Mouse (Mus musculus) liver, embryonic 13.5 days (tissue): Measurements from ENCODE around the gene Ksr2. TPM values are rescaled to one million over a fixed set of nuclear protein-coding genes. Genes with fewer than 3 reads are reported as not detected.

Source experiments
- ATAC-seq: fragments of 200-750 bp; cut with Nextera tagmentation; 2 replicates; pipeline ENCODE4 v1.8.0; 2017; ENCODE audit warnings: low read depth, mild to moderate bottlenecking, moderate number of reproducible peaks, moderate library complexity
- DNase-seq: peaks from one replicate; pipeline ENCODE4 v3.0.0; 2022
- H3K27ac ChIP-seq: fragments of 300-500 bp; sonication (generic); 2 replicates; pipeline ENCODE4 v1.5.1; 2015; ENCODE audit warnings: moderate library complexity, mild to moderate bottlenecking, inconsistent platforms
- H3K27me3 ChIP-seq: fragments of 300-500 bp; sonication (generic); 2 replicates; pipeline ENCODE4 v1.6.1; 2015; ENCODE audit warnings: mild to moderate bottlenecking, inconsistent platforms
- H3K36me3 ChIP-seq: fragments of 300-500 bp; sonication (generic); 2 replicates; pipeline ENCODE4 v1.6.1; 2015; ENCODE audit warnings: mild to moderate bottlenecking, inconsistent platforms
- H3K4me1 ChIP-seq: fragments of 300-500 bp; sonication (generic); replicated peaks from 2 replicates; pipeline ENCODE4 v1.6.1; 2015; ENCODE audit warnings: inconsistent platforms
- H3K4me2 ChIP-seq: fragments of 300-500 bp; sonication (generic); 2 replicates; pipeline ENCODE4 v1.6.1; 2015; ENCODE audit warnings: inconsistent platforms, mild to moderate bottlenecking, moderate library complexity
- H3K4me3 ChIP-seq: fragments of 300-500 bp; sonication (generic); replicated peaks from 2 replicates; pipeline ENCODE4 v1.5.1; 2015; ENCODE audit warnings: mild to moderate bottlenecking, inconsistent platforms
- H3K9ac ChIP-seq: fragments of 300-500 bp; sonication (generic); 2 replicates; pipeline ENCODE4 v1.6.1; 2015; ENCODE audit warnings: mild to moderate bottlenecking, inconsistent platforms
- H3K9me3 ChIP-seq: fragments of 300-500 bp; sonication (generic); replicated peaks from 2 replicates; pipeline ENCODE4 v1.6.1; 2016; ENCODE audit warnings: inconsistent platforms
- WGBS: fragments of 180-500 bp; shearing (Covaris S2); methylation state at CpG from one replicate; pipeline ENCODE4 v1.1.7; 2015; ENCODE audit not compliant: insufficient replicate concordance; 5-methylcytosine and 5-hydroxymethylcytosine counted together
- polyA plus RNA-seq: library from polyadenylated mRNA; unstranded; fragments of >200 nt; fragmentation: Nextera tagmentation; extraction: Ambion mirVana; gene quantifications from 2 replicates; pipeline ENCODE4 v1.2.1, GENCODE M21; 2015

Ksr2 gene
- polyA plus RNA-seq, 1 experiment from 2014 or later = 0.02 TPM

GRCm38 (mm10) chr5:117452013-117452412 is 38.2 kb downstream of the Ksr2 start:
- Histone ChIP-seq H3K4me2 (no peak overlapping the region), H3K9ac (no peak overlapping the region), H3K9me3 (no peaks in the 10 kb centered on the region), H3K4me1 (no peaks in the 10 kb centered on the region), H3K27me3 (no peaks in the 10 kb centered on the region), H3K36me3 (no peaks in the 10 kb centered on the region), H3K4me3 (no peak overlapping the region), H3K27ac (no peak overlapping the region)
- ATAC-seq (no peak), DNase-seq (no peak)
- WGBS = 67% methylated on average over 2 of the region's 2 CpGs

DNA sequence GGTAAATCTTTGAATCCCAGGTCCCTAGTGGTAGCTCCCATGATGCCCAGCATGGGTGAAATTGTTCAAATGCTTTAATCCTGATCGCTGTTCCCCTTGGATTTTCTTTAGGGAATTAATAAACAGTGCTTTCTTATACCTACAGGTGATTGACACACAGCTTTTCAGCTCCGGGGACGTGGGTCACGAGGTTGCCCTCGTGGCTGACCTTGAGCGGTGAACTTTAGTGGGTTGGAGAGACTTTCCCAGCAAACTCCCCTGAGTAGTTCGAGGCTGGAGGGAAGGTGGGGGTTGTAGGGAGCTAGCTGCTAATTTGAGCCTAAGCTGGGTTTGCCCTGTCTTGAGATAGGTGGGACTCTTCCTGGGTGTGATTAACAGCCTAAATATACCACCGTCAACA is 41.7 kb downstream of the Ksr2 start:
- Histone ChIP-seq H3K9ac (no peak overlapping the region), H3K4me1 (peaks cover 22% of the 10 kb centered on the region), H3K9me3 (no peaks in the 10 kb centered on the region), H3K4me2 (no peak overlapping the region), H3K27ac (no peak overlapping the region), H3K4me3 (no peak overlapping the region), H3K36me3 (no peaks in the 10 kb centered on the region), H3K27me3 (no peaks in the 10 kb centered on the region)
- WGBS = 65% methylated on average over 8 of the region's 8 CpGs
- DNase-seq = no peak
- ATAC-seq = no peak

GRCm38 (mm10) chr5:117457121-117457520 is 43.3 kb downstream of the Ksr2 start:
- no peaks in the 10 kb centered on the region for H3K36me3 ChIP-seq
- no peaks in the 10 kb centered on the region for H3K27me3 ChIP-seq
- peaks cover 22% of the 10 kb centered on the region for H3K4me1 ChIP-seq
- ATAC-seq = no peak
- DNase-seq = no peak
- WGBS = 71% methylated on average over 9 of the region's 9 CpGs
- H3K4me2 ChIP-seq = no peak overlapping the region
- H3K9me3 ChIP-seq = no peaks in the 10 kb centered on the region
- no peak overlapping the region for H3K9ac ChIP-seq
- H3K4me3 ChIP-seq = no peak overlapping the region
- no peak overlapping the region for H3K27ac ChIP-seq

GRCm38 (mm10) chr5:117457583-117457982 is 43.8 kb downstream of the Ksr2 start:
- ATAC-seq = 0 out of 2 replicates have a peak, but pooled peaks have one; percentile 29

GRCm38 (mm10) chr5:117458899-117459298 is 45.1 kb downstream of the Ksr2 start:
- ATAC-seq (peak; percentile 81), DNase-seq (peak; percentile 8)
- no peaks in the 10 kb centered on the region for H3K9me3 ChIP-seq
- no peak overlapping the region for H3K9ac ChIP-seq
- WGBS = 28% methylated on average over 9 of the region's 9 CpGs
- H3K4me2 ChIP-seq = no peak overlapping the region
- no peaks in the 10 kb centered on the region for H3K27me3 ChIP-seq
- H3K4me1 ChIP-seq = peaks cover 22% of the 10 kb centered on the region
- H3K36me3 ChIP-seq = no peaks in the 10 kb centered on the region
- H3K27ac ChIP-seq = no peak overlapping the region
- no peak overlapping the region for H3K4me3 ChIP-seq

More at GRCm38 (mm10) chr5:117457583-117457982, 43.8 kb downstream of the Ksr2 start:
- Histone ChIP-seq H3K27ac (no peak overlapping the region), H3K4me3 (no peak overlapping the region), H3K9ac (no peak overlapping the region), H3K9me3 (no peaks in the 10 kb centered on the region), H3K4me2 (no peak overlapping the region), H3K27me3 (no peaks in the 10 kb centered on the region), H3K4me1 (peaks cover 22% of the 10 kb centered on the region), H3K36me3 (no peaks in the 10 kb centered on the region)
- no peak for DNase-seq
- 58% methylated on average over 8 of the region's 8 CpGs for WGBS

DNA sequence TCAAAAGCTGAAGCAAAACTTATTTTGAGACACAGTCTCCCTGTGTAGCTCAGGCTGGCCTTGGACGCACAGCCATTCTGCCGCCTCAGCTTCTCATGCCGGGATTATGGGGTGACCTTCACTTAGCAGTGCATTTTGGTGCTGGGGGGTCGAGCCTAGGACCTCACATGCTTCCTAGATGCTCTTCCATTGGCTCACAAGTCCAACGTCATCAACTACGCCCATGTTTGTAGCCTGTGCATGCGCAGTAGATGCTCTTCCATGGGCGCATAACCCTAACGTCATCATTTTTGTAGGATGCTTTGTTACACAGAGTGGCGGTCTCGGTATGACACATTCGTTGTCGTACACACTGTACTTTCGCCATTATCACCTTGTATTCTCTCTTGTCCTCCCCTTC is 46.5 kb downstream of the Ksr2 start:
- H3K36me3 ChIP-seq = no peaks in the 10 kb centered on the region
- DNase-seq (no peak), ATAC-seq (no peak)
- no peak overlapping the region for H3K27ac ChIP-seq
- no peak overlapping the region for H3K4me3 ChIP-seq
- H3K27me3 ChIP-seq = no peaks in the 10 kb centered on the region
- no peak overlapping the region for H3K9ac ChIP-seq
- WGBS = 78% methylated on average over 14 of the region's 14 CpGs
- peaks cover 22% of the 10 kb centered on the region for H3K4me1 ChIP-seq
- no peak overlapping the region for H3K4me2 ChIP-seq
- no peaks in the 10 kb centered on the region for H3K9me3 ChIP-seq

DNA sequence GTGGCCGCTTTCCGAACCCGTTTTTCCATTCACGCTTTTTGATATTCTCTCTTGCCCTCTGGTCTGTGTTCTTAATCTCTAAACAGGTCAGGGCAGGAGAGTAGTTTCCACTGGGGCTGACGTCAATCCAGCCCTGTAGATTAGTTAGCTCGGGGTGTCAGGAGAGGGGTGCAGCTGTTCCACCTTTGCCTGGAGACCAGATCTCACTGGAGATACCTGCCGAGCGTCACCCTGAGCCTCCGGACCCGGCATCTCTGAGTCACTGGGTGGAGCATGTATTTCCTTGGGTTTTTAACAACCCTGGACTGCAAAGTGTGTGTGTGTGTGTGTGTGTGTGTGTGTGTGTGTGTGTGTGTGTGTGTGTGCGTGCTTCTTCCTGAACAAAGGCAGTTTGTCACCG is 53.3 kb downstream of the Ksr2 start:
- Histone ChIP-seq H3K9me3 (no peaks in the 10 kb centered on the region), H3K4me1 (peaks cover 14% of the 10 kb centered on the region), H3K27me3 (no peaks in the 10 kb centered on the region), H3K9ac (no peak overlapping the region), H3K4me3 (no peak overlapping the region), H3K36me3 (no peaks in the 10 kb centered on the region), H3K27ac (no peak overlapping the region), H3K4me2 (no peak overlapping the region)
- no peak for DNase-seq
- 47% methylated on average over 12 of the region's 12 CpGs for WGBS
- ATAC-seq = no peak

GRCm38 (mm10) chr5:117468961-117469360 is 55.2 kb downstream of the Ksr2 start:
- DNase-seq = no peak
- H3K27me3 ChIP-seq = no peaks in the 10 kb centered on the region
- WGBS = 33% methylated on average over 4 of the region's 4 CpGs
- no peak overlapping the region for H3K4me3 ChIP-seq
- H3K4me1 ChIP-seq = peaks cover 14% of the 10 kb centered on the region
- H3K9me3 ChIP-seq = no peaks in the 10 kb centered on the region
- no peaks in the 10 kb centered on the region for H3K36me3 ChIP-seq
- H3K9ac ChIP-seq = no peak overlapping the region
- H3K27ac ChIP-seq = no peak overlapping the region
- no peak for ATAC-seq
- no peak overlapping the region for H3K4me2 ChIP-seq

- Histone ChIP-seq H3K4me3 (no peak overlapping the region), H3K9me3 (no peaks in the 10 kb centered on the region), H3K9ac (no peak overlapping the region), H3K36me3 (no peaks in the 10 kb centered on the region), H3K4me1 (peaks cover 14% of the 10 kb centered on the region), H3K27me3 (no peaks in the 10 kb centered on the region), H3K27ac (no peak overlapping the region), H3K4me2 (no peak overlapping the region)
- peak; percentile 75 for ATAC-seq
- WGBS = 22% methylated on average over 8 of the region's 8 CpGs
- peak; percentile 19 for DNase-seq
Measured at GRCm38 (mm10) chr5:117469572-117469971, 55.8 kb downstream of the Ksr2 start.

- no peak overlapping the region for H3K4me3 ChIP-seq
- no peaks in the 10 kb centered on the region for H3K36me3 ChIP-seq
- H3K4me2 ChIP-seq = no peak overlapping the region
- H3K27me3 ChIP-seq = no peaks in the 10 kb centered on the region
- WGBS = 53% methylated on average over 3 of the region's 3 CpGs
- no peaks in the 10 kb centered on the region for H3K9me3 ChIP-seq
- H3K27ac ChIP-seq = no peak overlapping the region
- no peak overlapping the region for H3K9ac ChIP-seq
- no peak for DNase-seq
- ATAC-seq = no peak
- no peaks in the 10 kb centered on the region for H3K4me1 ChIP-seq
Measured at GRCm38 (mm10) chr5:117481162-117481561, 67.4 kb downstream of the Ksr2 start.

- Histone ChIP-seq H3K4me3 (no peak overlapping the region), H3K4me1 (no peaks in the 10 kb centered on the region), H3K4me2 (no peak overlapping the region), H3K9me3 (no peaks in the 10 kb centered on the region), H3K9ac (no peak overlapping the region), H3K27me3 (no peaks in the 10 kb centered on the region), H3K27ac (no peak overlapping the region), H3K36me3 (no peaks in the 10 kb centered on the region)
- ATAC-seq = no peak
- 76% methylated on average over 12 of the region's 12 CpGs for WGBS
- no peak for DNase-seq
Measured at GRCm38 (mm10) chr5:117481586-117481985, 67.8 kb downstream of the Ksr2 start.

DNA sequence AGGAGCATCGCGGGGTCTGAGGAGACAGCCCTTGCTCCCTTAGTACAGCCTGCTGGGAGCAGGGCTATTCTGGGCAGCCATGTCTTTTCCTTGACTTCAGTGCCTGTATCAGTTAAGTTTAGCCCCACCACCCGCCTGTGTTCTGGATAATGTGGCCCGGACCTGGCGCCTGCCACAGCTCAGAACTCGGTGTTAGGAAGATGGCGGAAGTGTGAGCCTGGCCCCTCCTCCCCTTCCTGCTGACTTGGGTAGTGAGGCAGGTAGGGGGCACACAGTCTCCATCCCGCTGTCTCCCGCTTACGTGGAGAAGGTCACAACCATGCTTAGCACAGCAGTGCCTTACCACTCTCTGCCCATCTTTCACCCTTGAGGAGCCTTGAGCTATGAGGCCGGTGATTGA is 68.2 kb downstream of the Ksr2 start:
- no peak overlapping the region for H3K27ac ChIP-seq
- no peak overlapping the region for H3K9ac ChIP-seq
- H3K27me3 ChIP-seq = no peaks in the 10 kb centered on the region
- no peak for DNase-seq
- WGBS = 69% methylated on average over 11 of the region's 11 CpGs
- ATAC-seq = no peak
- H3K4me1 ChIP-seq = no peaks in the 10 kb centered on the region
- no peaks in the 10 kb centered on the region for H3K9me3 ChIP-seq
- no peak overlapping the region for H3K4me2 ChIP-seq
- H3K4me3 ChIP-seq = no peak overlapping the region
- H3K36me3 ChIP-seq = no peaks in the 10 kb centered on the region
